Mouse (Mus musculus): ENCODE data around the gene B4galnt3.

DNA sequence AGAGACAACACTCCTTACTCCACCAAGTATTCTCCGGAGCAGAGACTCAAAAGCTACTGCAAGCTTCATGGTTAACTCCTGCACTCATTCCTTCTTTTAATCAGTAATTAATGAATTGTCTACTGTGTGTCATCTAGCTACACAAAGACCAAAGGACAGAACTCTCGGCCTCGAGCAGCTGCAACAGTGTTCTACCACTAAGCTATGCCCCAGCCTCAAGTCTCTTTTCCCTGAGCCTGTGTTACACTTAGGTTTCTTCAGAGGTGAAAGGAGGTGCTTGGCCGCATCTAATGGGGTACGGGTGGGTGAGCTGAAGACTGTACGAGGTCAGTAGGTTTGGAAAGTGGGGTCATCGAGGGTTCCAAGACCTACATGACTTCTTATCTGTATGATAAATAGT, 30.8 kb downstream of the B4galnt3 start:
- TF ChIP-seq CTCF (IDR thresholded peaks at IDR 0.05; ENCODE audit: borderline replicate concordance, insufficient read depth, low read depth, low read length) (no peak), POLR2A (IDR thresholded peaks at IDR 0.05; ENCODE audit: borderline replicate concordance, insufficient read depth, low read length) (no peak)

Data from cerebellum, adult 2 months (tissue).